Mouse (Mus musculus) liver, adult 2 months (tissue): ENCODE data around the gene Tgm5.

Experiments
- CTCF ChIP-seq: fragments of 200-500 bp; IDR thresholded peaks from 2 replicates; pipeline ENCODE4 v1.5.1; 2011; ENCODE audit warnings: low read depth, low read length, control low read depth
- POLR2A ChIP-seq: fragments of 200-500 bp; IDR thresholded peaks from 2 replicates; pipeline ENCODE4 v1.6.1; 2011; ENCODE audit warnings: low read length, control low read depth; ENCODE audit not compliant: insufficient read depth; ENCODE audit errors: extremely low read depth

DNA sequence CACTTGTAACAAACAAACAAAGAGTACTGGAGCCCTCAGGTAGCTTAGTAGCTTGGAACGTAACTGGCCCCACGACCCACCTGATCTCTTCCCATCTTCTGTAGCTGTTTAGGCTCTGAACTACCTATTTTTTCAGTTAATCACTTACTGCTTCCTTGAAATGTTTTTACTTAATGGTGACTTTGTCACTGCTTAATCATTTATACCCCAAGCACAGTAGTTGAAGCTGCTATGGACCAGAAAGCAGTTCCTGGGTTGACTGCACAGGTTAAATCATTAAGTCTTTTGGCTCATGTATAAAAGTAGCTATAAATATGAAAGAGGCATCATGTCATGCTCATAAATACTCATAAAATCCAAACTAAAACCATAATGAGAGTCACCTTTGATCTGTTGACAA lies 29.8 kb upstream of the Tgm5 start:
- TF ChIP-seq POLR2A: no peak
- no peak for TF ChIP-seq CTCF
